Mouse (Mus musculus) spleen, postnatal 36 days (tissue): ENCODE results near the gene Mesd.

ENCODE experiments used
- DNase-seq, 2 experiments: peaks; one replicate each; pipeline ENCODE4 v3.0.0; 2022; ENCODE audit warnings: low spot score in 2 of 2, mixed read lengths in 1 of 2

Mesd gene

DNA sequence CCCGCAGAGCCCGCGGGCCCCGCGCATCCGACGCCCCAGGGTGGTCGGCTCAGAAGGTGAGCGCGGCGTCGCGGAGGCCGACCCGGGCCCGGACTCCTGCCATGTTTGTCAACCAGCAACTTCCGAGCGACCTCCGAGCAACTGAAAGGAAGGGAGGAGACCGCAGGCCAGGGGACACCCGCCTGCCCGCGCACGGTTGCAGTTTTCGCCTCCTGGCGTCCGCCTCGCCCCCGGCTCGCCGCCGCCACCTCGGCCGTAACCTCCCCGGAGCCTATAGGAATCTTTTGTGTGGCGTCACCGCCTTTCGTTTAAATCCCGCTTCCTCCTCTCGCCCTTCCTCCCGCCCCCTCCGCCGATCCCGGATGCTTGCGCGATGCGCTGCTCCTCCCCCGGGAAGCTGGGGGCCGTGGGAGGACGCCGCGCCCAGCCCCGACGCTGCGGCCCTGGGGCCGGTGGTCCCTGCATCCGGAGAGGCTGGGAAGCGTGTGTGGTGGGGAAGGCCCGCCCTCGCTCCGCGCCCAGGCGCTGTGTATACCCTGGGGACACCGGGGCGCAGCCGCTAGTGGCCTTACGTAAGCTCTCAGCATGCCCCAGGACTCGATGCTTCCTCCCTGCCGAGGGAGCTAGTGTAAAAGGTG is at the start of gene Mesd, which contains the start of gene Tlnrd1:
TSS of gene Mesd (plus strand) at position 446 of the 638 bp plus-strand sequence.
TSS of gene Tlnrd1 (minus strand) at position 285 of the 638 bp plus-strand sequence.
- peak; percentile 88 to 89 for DNase-seq

DNA sequence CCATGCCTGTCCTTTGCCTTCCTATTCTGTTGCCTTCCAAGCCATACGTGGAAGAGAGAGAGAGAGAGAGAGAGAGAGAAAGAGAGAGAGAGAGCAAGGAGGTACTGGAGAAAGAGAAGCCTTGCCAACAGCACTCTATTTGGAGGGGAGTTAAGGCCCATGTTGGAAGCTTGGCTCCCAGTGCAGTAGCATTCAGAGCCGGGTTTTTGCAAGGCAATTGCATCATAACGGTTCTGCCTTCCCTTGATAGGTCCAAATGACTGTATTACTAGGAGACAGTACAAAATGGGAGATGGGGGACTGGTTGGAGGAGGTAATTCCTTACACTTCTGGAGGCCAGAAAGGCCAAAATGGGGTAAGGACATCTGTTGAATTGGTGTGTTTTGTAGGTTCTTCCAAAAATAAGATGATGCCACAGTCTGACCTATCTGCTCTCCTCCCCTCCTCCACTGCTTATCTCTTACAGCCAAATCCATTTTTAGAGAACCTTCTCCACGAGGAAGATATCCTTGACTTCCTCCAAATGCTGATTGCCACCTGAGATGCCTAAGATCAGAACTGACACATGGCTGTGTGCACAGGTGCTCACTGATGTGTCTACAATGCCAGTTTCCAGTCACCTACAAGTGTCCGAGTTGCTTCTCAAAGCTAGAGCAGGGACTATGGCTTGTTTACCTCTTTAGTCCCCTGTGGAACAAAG is 45.6 kb upstream of the Mesd start:
- no peak for DNase-seq

GRCm38 (mm10) chr7:83840076-83840475 is 44.2 kb upstream of the Mesd start:
- DNase-seq, result no peak

GRCm38 (mm10) chr7:83842486-83843259 is 41.6 kb upstream of the Mesd start:
- no peak for DNase-seq

GRCm38 (mm10) chr7:83844807-83845206 is 39.5 kb upstream of the Mesd start:
- DNase-seq, result no peak

DNA sequence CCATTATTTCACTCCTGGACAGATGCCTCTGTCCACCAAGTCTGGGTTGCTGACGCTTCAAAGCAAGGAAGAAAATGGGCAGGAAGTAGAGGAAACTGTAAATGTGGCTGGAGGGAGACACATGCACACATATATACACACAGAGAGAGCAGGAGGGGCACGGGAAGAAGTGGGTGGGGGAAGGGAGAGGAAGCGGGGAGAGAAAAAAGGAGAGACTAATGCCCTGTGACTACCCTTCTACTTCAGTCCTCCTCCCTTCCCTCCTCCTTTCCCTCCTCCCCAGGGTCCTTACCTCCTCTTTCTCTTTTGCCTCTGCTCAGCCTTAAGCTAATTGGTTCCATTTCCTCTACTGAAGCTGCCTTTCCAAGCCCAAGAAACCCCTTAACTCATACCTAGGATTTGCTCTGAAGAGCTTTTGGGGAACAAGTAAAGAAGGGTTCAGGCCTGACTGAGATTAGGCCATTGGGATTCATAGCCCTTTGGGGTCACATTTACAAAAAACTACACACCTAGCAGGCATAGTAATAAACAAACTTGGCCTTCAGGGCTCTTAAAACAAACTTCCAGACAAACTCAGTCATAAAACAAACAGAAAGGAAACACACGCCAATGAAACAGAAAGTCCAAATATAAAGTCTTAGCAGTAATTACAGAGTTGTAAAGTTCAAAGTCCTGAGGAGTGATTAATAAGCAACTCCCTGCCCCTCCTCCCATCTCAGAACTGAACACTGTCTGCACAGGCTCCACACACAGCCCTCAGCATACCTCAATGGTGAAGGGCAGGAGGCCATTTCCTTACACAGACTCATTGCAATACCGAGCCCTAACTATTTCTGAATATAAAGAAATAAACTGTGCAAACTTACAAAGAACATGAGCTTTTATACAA is 36.8 kb upstream of the Mesd start:
- DNase-seq, result no peak

GRCm38 (mm10) chr7:83851569-83852380 is 32.5 kb upstream of the Mesd start:
- no peak for DNase-seq

GRCm38 (mm10) chr7:83852381-83853380 is 31.6 kb upstream of the Mesd start:
- peak; percentile 27 to 29 for DNase-seq

DNA sequence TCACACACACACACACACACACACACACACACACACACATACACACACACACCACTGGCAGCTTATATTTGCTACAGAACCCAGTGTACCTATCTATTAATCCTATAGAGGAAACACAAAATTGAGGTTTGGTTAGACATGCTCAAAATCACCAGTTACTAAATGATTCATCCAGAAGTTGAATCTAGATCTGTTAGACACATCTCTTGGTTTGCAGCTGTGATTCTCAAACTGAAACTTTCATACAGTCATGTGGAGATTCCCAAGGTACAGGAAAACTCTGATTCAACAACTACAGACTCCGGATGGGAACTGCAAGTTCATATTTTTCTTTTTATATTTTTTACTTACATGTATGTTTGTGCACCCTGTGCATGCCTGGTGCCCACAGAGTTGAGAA is 29.1 kb upstream of the Mesd start:
- no peak for DNase-seq

DNA sequence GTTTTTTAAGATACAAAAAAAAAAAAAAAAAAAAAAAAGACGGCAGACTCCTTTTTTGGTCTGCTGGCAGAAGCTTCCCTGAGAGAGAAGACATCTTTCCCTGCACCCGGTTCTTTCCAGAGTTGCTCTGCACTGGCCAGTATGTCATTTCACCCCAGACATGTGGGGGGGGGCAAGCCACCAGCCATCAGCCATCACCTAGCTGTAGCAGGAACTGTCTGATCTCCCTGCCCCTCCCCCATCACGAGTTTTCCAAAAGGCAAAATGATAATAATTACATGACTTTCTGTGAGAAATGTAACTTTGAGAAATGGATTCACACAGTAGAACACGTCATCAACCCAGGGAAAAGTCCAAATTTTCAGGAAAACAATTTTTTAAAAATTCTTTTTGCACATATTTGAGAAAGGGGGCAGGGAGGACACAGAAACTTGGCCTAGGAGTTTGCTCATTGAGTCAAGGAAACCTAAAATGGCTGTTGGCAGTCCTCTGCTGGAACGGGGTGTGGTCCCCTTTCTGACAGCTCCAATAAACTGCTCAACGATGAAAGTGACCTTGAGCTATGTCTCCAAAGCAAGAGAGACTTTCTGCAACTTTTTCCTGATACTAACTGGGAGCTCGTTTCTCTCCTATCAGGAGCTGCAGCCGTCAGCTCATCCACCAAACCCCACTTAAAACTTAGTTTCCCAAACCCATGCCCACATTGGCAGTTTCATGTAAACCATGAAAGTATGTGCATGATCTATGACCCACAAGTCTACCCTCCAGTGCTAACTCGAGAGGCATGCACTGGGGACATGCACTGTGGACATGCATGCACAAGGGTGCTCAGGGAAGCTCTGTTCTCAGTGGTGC is 27.7 kb upstream of the Mesd start:
- DNase-seq, result no peak

DNA sequence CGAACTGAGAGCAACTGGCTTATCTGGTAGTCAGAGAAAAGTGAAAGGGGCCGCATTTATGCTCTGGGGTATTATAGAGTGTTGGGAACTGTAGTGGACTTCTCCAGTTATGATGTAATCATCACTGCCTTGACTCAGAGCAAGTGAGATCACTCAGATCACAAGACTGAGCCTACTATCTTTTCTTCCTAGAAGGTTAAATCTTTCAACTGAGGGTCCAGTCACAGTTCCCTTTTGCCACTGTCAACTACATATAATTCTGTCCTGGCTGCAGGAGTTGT is 27.1 kb upstream of the Mesd start:
- no peak for DNase-seq

- no peak for DNase-seq
These were observed 26.3 kb upstream of the Mesd start for GRCm38 (mm10) chr7:83857921-83858320.

DNA sequence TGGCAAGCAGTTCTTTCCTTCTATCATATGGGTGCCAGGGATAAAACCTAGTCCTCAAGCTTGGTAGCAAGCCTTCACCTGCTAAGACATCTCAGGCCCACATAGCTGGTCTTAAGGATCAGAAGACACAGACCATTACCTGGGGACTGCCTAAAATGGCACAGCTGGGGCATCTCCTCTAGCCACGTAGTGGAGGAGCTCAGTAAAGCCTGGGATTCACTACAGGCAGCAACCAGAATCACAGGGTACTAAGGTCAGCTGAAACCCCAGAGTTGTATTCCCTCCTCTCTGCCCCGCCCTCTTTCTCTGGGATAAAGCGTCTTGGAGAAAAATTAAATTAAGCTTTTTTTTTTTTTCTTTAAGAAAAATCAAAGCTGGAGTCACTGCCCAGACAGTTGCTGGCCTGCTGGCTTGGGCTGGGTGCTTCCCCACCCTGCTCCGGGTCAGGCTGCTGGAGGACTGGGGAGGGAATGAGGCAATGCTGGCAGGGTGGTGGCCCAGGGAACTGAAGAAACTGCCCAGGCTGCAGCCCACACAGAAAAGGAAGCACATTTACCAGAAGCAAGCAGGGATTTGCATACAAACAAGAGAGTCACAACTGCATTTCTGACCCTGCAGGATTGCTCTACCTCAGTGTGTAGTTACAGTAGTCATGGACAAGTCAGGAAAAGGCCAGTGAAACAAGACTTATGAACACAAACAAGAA is 24.7 kb upstream of the Mesd start:
- DNase-seq, result peak; percentile 17 to 37

- DNase-seq, result no peak
These were observed 20.7 kb upstream of the Mesd start for GRCm38 (mm10) chr7:83863554-83863953.

DNA sequence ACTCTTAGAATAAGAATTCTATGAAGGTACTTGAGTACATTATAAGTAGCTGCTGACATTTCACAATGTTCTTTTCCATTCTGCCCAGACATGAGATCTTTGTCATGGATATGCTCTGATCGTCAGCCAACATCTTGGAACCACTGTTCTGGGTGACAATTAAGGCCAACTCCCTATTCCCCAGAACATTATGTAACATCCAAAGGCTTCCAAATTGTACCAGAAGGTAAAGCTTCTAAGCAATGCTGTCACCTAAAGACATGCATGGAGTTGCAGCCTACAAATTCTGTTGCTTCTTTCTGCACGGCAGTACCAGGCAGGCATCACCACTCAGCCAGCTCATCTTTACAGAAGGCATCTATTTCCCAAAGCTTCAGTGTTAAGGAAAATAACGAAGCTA is 16.1 kb upstream of the Mesd start:
- no peak for DNase-seq

DNA sequence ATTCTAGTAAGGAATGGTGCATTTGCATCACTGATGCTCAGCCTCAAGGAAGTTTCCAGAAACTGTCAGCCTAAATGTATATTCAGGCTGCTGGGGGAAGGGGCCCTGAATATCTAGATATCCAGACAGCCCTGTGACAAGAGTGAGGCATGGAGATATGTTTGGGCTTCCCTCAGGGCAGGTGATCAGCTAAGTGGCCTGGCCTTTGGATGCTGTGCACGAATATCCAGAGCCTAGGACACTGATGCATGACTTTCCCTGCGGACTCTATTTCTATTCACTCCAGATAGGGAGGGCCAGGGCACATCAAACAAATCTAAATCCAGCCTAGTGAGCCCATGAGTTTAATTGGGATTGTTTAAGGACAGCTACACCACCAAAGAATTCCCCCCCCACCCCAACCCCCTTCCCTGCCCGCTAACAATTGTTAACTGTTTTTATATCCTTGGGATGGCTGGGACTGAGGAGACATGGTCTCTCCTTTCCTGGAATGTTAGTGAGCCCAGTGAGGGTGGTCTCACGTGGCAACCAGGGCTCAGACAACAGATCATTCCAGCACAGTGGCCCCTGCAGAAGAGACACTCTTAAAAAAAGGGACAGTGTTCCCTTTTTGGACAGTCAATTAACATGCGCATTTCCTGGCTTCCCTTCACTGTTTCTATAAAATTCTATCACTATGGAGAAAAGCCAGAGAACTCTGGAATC is 14.3 kb upstream of the Mesd start:
- DNase-seq, result no peak

GRCm38 (mm10) chr7:83877088-83877487 is 7.2 kb upstream of the Mesd start:
- DNase-seq, result no peak
